Mouse (Mus musculus) heart, embryonic 15.5 days (tissue): Measurements from ENCODE around the gene Ppm1l. TPM values are rescaled to one million over a fixed set of nuclear protein-coding genes. Genes with fewer than 3 reads are reported as not detected.

Source experiments
- ATAC-seq: fragments of 200-750 bp; cut with Nextera tagmentation; replicated peaks from 2 replicates; pipeline ENCODE4 v1.8.0; 2017; ENCODE audit warnings: low read depth, moderate TSS enrichment; ENCODE audit not compliant: insufficient number of reproducible peaks, insufficient read depth, low FRiP score
- H3K27ac ChIP-seq: fragments of 300-500 bp; sonication (generic); 2 replicates; pipeline ENCODE4 v1.5.1; 2015; ENCODE audit warnings: mild to moderate bottlenecking, inconsistent platforms
- H3K27me3 ChIP-seq: fragments of 300-500 bp; sonication (generic); 2 replicates; pipeline ENCODE4 v1.6.1; 2015; ENCODE audit warnings: inconsistent platforms
- H3K36me3 ChIP-seq: fragments of 300-500 bp; sonication (generic); 2 replicates; pipeline ENCODE4 v1.6.1; 2015; ENCODE audit warnings: mild to moderate bottlenecking, inconsistent platforms
- H3K4me1 ChIP-seq: fragments of 300-500 bp; sonication (generic); replicated peaks from 2 replicates; pipeline ENCODE4 v1.6.1; 2015; ENCODE audit warnings: inconsistent platforms
- H3K4me2 ChIP-seq: fragments of 300-500 bp; sonication (generic); 2 replicates; pipeline ENCODE4 v1.6.1; 2015; ENCODE audit warnings: inconsistent platforms, mild to moderate bottlenecking, moderate library complexity
- H3K4me3 ChIP-seq: fragments of 300-500 bp; sonication (generic); 2 replicates; pipeline ENCODE4 v1.5.1; 2015; ENCODE audit warnings: mild to moderate bottlenecking, inconsistent platforms
- H3K9ac ChIP-seq: fragments of 300-500 bp; sonication (generic); 2 replicates; pipeline ENCODE4 v1.6.1; 2015; ENCODE audit warnings: mild to moderate bottlenecking, inconsistent platforms
- H3K9me3 ChIP-seq: fragments of 300-500 bp; sonication (generic); replicated peaks from 2 replicates; pipeline ENCODE4 v1.6.1; 2016; ENCODE audit warnings: inconsistent platforms
- WGBS: fragments of 180-500 bp; shearing (Covaris S2); methylation state at CpG from one replicate; pipeline ENCODE4 v1.1.7; 2015; ENCODE audit warnings: mixed read lengths; 5-methylcytosine and 5-hydroxymethylcytosine counted together
- polyA plus RNA-seq: library from polyadenylated mRNA; unstranded; fragments of >200 nt; fragmentation: Nextera tagmentation; extraction: Ambion mirVana; gene quantifications from 2 replicates; pipeline ENCODE4 v1.2.1, GENCODE M21; 2015

The Ppm1l gene
- polyA plus RNA-seq, 1 experiment from 2014 or later = 8.5 TPM

DNA sequence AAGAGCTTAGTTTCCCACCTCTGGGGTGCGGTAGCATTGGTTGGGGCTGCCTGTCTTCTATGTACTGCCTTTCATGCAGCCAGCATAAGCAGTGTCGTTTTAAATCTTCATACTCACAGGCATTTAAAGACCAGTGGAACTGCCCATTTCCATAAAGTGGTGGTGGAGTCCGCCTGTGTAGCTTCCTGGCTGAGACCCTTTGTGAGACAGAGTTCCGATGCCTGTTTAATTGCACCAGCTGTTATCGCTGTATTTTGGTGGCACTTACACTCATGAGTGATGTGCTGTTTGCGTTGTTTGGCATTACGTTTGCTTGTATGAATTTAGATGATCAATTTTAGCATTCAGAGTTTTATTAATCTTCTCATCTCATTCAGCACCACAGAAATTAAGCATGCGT lies 24.9 kb downstream of the Ppm1l start:
- no peak overlapping the region for H3K9ac ChIP-seq
- H3K27me3 ChIP-seq = no peaks in the 10 kb centered on the region
- no peak overlapping the region for H3K4me2 ChIP-seq
- no peak overlapping the region for H3K4me3 ChIP-seq
- H3K4me1 ChIP-seq = peaks cover 16% of the 10 kb centered on the region
- ATAC-seq = no peak
- peak overlapping the region; percentile 70; the same call in 1 of the 2 replicates for H3K27ac ChIP-seq
- no peaks in the 10 kb centered on the region for H3K9me3 ChIP-seq
- H3K36me3 ChIP-seq = no peaks in the 10 kb centered on the region
- WGBS = 66% methylated on average over 8 of the region's 8 CpGs

- Histone ChIP-seq H3K4me2 (0 out of 2 replicates have a peak overlapping the region, but pooled peaks have one; percentile 11), H3K4me1 (peaks cover 18% of the 10 kb centered on the region), H3K36me3 (no peaks in the 10 kb centered on the region), H3K27me3 (no peaks in the 10 kb centered on the region), H3K9me3 (no peaks in the 10 kb centered on the region), H3K9ac (no peak overlapping the region), H3K27ac (peak overlapping the region; percentile 70), H3K4me3 (no peak overlapping the region)
- 57% methylated on average over 8 of the region's 8 CpGs for WGBS
- ATAC-seq = no peak
These were observed 25.7 kb downstream of the Ppm1l start for GRCm38 (mm10) chr3:69342247-69342921.

DNA sequence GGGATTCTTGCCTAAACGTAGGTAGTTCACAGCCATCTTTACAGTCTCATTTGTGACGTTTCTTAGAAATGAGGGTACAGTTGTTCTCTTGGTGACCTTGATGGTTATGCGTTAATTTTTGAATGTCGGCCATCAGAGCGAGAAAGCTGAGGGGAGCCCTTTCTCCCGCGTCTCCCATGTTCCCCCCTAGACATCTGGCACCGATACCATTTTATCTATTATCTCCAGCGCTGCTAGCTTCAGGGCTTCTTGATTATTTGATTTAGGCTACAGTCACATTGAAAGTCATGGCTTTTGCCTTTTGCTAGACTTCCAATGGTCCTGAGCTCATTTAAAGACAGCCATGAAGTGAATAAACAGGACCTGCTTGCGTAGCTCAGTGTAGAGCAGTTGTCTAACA lies 26.5 kb downstream of the Ppm1l start:
- H3K9ac ChIP-seq = no peak overlapping the region
- H3K4me3 ChIP-seq = no peak overlapping the region
- H3K36me3 ChIP-seq = no peaks in the 10 kb centered on the region
- no peaks in the 10 kb centered on the region for H3K27me3 ChIP-seq
- WGBS = 84% methylated on average over 10 of the region's 10 CpGs
- H3K27ac ChIP-seq = peak overlapping the region; percentile 70; the same call in 1 of the 2 replicates
- no peak for ATAC-seq
- no peak overlapping the region for H3K4me2 ChIP-seq
- H3K4me1 ChIP-seq = peaks cover 20% of the 10 kb centered on the region
- no peaks in the 10 kb centered on the region for H3K9me3 ChIP-seq

GRCm38 (mm10) chr3:69346514-69346913 lies 29.9 kb downstream of the Ppm1l start:
- Histone ChIP-seq H3K9ac (no peak overlapping the region), H3K4me1 (peaks cover 34% of the 10 kb centered on the region), H3K9me3 (no peaks in the 10 kb centered on the region), H3K4me3 (no peak overlapping the region), H3K36me3 (no peaks in the 10 kb centered on the region), H3K27me3 (no peaks in the 10 kb centered on the region), H3K4me2 (no peak overlapping the region), H3K27ac (no peak overlapping the region)
- 60% methylated on average over 4 of the region's 4 CpGs for WGBS
- no peak for ATAC-seq

GRCm38 (mm10) chr3:69348197-69348920 lies 31.7 kb downstream of the Ppm1l start:
- 71% methylated on average over 11 of the region's 11 CpGs for WGBS
- no peak overlapping the region for H3K4me2 ChIP-seq
- no peak overlapping the region for H3K9ac ChIP-seq

GRCm38 (mm10) chr3:69348921-69349237 lies 32.2 kb downstream of the Ppm1l start:
- Histone ChIP-seq H3K4me1 (peaks cover 35% of the 10 kb centered on the region), H3K36me3 (no peaks in the 10 kb centered on the region), H3K9me3 (no peaks in the 10 kb centered on the region), H3K4me3 (no peak overlapping the region), H3K4me2 (no peak overlapping the region), H3K9ac (no peak overlapping the region), H3K27me3 (no peaks in the 10 kb centered on the region), H3K27ac (no peak overlapping the region)
- 74% methylated on average over 4 of the region's 4 CpGs for WGBS
- no peak for ATAC-seq

More at GRCm38 (mm10) chr3:69348197-69348920, 31.7 kb downstream of the Ppm1l start:
- Histone ChIP-seq H3K27ac (no peak overlapping the region), H3K9me3 (no peaks in the 10 kb centered on the region), H3K4me3 (no peak overlapping the region), H3K4me1 (peaks cover 34% of the 10 kb centered on the region), H3K27me3 (no peaks in the 10 kb centered on the region), H3K36me3 (no peaks in the 10 kb centered on the region)
- no peak for ATAC-seq

DNA sequence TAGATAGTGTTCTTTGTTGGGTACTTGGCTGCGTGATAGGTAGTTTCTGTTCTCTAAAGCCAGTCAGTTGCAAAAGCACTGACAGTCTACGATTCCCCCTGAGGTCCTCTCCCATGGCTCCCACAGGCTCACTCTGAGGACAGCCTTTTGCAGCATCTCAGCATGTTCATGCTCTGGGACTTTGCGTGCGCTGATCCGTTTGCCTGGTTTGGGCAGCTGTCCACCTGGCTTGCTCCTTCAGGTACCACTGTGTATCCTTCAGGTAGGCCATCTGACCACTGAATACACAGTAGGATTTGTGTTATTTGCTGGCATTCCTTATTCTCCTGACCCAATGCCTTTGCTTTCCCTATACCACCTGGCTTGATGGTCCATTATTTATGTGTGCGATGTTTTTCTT lies 33.3 kb downstream of the Ppm1l start:
- H3K4me3 ChIP-seq = no peak overlapping the region
- H3K27ac ChIP-seq = no peak overlapping the region
- ATAC-seq = no peak
- no peaks in the 10 kb centered on the region for H3K27me3 ChIP-seq
- H3K4me2 ChIP-seq = no peak overlapping the region
- no peaks in the 10 kb centered on the region for H3K9me3 ChIP-seq
- H3K9ac ChIP-seq = no peak overlapping the region
- WGBS = 93% methylated on average over 6 of the region's 6 CpGs
- peaks cover 44% of the 10 kb centered on the region for H3K4me1 ChIP-seq
- H3K36me3 ChIP-seq = no peaks in the 10 kb centered on the region

GRCm38 (mm10) chr3:69352194-69352593 lies 35.5 kb downstream of the Ppm1l start:
- peak overlapping the region; percentile 18; the same call in 1 of the 2 replicates for H3K4me2 ChIP-seq
- ATAC-seq = peak; percentile 58; the same call in 1 of the 2 replicates
- no peak overlapping the region for H3K9ac ChIP-seq
- H3K27ac ChIP-seq = no peak overlapping the region
- no peaks in the 10 kb centered on the region for H3K27me3 ChIP-seq
- WGBS = 25% methylated on average over 1 of the region's 1 CpGs
- no peak overlapping the region for H3K4me3 ChIP-seq
- H3K36me3 ChIP-seq = no peaks in the 10 kb centered on the region
- no peaks in the 10 kb centered on the region for H3K9me3 ChIP-seq
- H3K4me1 ChIP-seq = peaks cover 42% of the 10 kb centered on the region

DNA sequence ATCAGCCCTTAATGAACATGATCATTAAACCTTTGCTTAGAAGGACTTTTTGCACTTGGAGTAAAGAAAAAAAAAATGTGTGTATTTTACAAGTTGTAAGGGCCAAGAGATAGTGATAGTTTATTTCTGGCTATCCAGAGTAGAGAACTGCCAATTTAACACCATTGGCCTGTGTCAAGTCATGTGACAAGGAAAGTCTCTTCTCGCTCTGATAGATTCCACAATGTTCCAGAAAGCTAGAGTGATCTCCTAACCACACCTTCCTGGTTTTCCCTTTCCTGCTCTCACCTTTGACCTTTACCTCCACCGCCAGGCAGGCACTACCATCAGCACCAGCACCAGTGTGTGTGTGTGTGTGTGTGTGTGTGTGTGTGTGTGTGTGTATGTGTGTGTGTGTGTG lies 38.0 kb downstream of the Ppm1l start:
- H3K36me3 ChIP-seq = no peaks in the 10 kb centered on the region
- no peak overlapping the region for H3K4me2 ChIP-seq
- peaks cover 30% of the 10 kb centered on the region for H3K4me1 ChIP-seq
- H3K27ac ChIP-seq = no peak overlapping the region
- H3K4me3 ChIP-seq = no peak overlapping the region
- no peak overlapping the region for H3K9ac ChIP-seq
- H3K9me3 ChIP-seq = no peaks in the 10 kb centered on the region
- no peaks in the 10 kb centered on the region for H3K27me3 ChIP-seq
- ATAC-seq = no peak
- WGBS = 71% methylated on average over 2 of the region's 2 CpGs

DNA sequence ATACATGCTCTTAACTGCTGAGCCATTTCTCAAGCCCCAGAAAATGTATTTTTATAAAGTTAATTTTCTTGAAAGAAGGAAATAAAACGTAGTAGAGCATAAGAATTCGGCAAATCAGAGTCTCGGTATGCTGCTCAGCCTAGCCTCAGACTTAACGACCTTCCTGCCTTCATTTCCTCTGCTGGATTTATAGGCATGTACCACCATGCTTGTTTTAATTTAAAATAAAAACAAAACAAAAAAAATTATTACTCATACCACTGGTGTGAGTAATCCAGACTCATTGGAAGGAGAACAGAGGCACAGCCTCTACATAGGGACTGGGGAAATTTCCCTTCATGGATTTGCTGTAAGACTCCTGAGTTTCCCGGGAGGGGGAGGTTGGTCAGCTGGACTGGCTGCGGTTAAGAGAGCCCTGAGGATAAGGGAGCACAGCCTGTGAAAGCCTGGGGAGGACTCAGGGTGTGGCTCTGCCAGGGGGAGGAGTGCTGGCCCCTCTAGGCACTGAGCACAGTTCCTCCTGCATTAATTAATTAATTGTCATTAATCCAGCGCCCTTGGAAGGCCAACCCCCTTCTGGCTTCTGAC lies 39.5 kb downstream of the Ppm1l start:
- H3K36me3 ChIP-seq = no peaks in the 10 kb centered on the region
- no peak for ATAC-seq
- 74% methylated on average over 7 of the region's 7 CpGs for WGBS
- H3K9me3 ChIP-seq = no peaks in the 10 kb centered on the region
- H3K4me3 ChIP-seq = no peak overlapping the region
- H3K27me3 ChIP-seq = no peaks in the 10 kb centered on the region
- H3K9ac ChIP-seq = no peak overlapping the region
- H3K4me2 ChIP-seq = no peak overlapping the region
- H3K27ac ChIP-seq = no peak overlapping the region
- peaks cover 27% of the 10 kb centered on the region for H3K4me1 ChIP-seq

GRCm38 (mm10) chr3:69356781-69357180 lies 40.1 kb downstream of the Ppm1l start:
- no peak overlapping the region for H3K27ac ChIP-seq
- 78% methylated on average over 5 of the region's 5 CpGs for WGBS
- no peak for ATAC-seq
- peaks cover 21% of the 10 kb centered on the region for H3K4me1 ChIP-seq
- H3K36me3 ChIP-seq = no peaks in the 10 kb centered on the region
- no peak overlapping the region for H3K9ac ChIP-seq
- H3K4me2 ChIP-seq = no peak overlapping the region
- H3K9me3 ChIP-seq = no peaks in the 10 kb centered on the region
- no peak overlapping the region for H3K4me3 ChIP-seq
- no peaks in the 10 kb centered on the region for H3K27me3 ChIP-seq
